ENCODE assay signal across 8 mouse cellular contexts in genomic region chr9:104001921-104002859, GRCm38 (mm10). TPM values are rescaled to one million over a fixed set of nuclear protein-coding genes. Genes with fewer than 3 reads are reported as not detected.
DNase-seq lines count a peak whose midpoint lies in the region; ATAC-seq lines count a peak whose summit lies in the region.

Gene Nphp3 (plus strand): TSS chr9:104002544.

- DNase-seq in adrenal gland, adult (ENCODE audit: inconsistent age in 2 of 2, low spot score in 1 of 2): peak; percentile 100
- DNase-seq in embryo, embryonic 10.5 days (ENCODE audit: low spot score): peak; percentile 100
- peak; percentile 99 for DNase-seq in gastrocnemius, postnatal 14 days
- DNase-seq in left cerebral cortex, postnatal 10 days (ENCODE audit: extremely low spot score in 1 of 2, low spot score in 2 of 2): peak; percentile 99 to 100
- peak; percentile 99 for DNase-seq in right cerebral cortex, postnatal 25 days
- DNase-seq in urinary bladder, postnatal 4 days (ENCODE audit: low spot score in 2 of 2): peak; percentile 99

- peak; percentile 94 for ATAC-seq in inflammation-experienced regulatory T-cells, adult 6 months
- peak; percentile 96 for ATAC-seq in megakaryocyte-erythroid progenitor cell, adult 5-6 weeks (replicated peaks; ENCODE audit: low FRiP score, low TSS enrichment, poor library complexity, severe bottlenecking)

- intact Hi-C loops in gastrocnemius, postnatal 14 days (cut with DNase I; ENCODE audit: low total_unique reads): no loop called here
- intact Hi-C loops in left cerebral cortex, postnatal 10 days (cut with DNase I): no loop called here

RNA-seq across cellular contexts. Expression of gene Nphp3, which starts in this region (rescaled TPM):
- 1 to 10 TPM; 1.8 TPM for total RNA-seq in gastrocnemius, postnatal 14 days (2021)
- polyA plus RNA-seq in inflammation-experienced regulatory T-cells, adult 6 months (2017; shearing (Covaris generic)): 1 to 10 TPM in 2 of 3 experiments, under 1 TPM in 1; 0.13 to 1.8 (median 1.1) TPM
- total RNA-seq in left cerebral cortex, postnatal 10 days (2021): 10 to 100 TPM in 1 of 2 experiments, 1 to 10 TPM in 1; 8.6 to 11.4 TPM
- 8.2 and 9.3 TPM in 2 replicates for total RNA-seq in megakaryocyte-erythroid progenitor cell, adult 5-6 weeks (2014; fragmentation: Nextera tagmentation)
- 3.7 and 6.4 TPM in 2 replicates for total RNA-seq in megakaryocyte-erythroid progenitor cell, adult 5-6 weeks (2017)

Comparison
In these comparisons a context has a peak if more than half of its experiments do, and no peak if none do; other contexts are left out.
1. Peak in every context shown above with its lines: DNase-seq and ATAC-seq.